Mouse (Mus musculus) spleen, embryonic (tissue): ENCODE data around the gene Rcsd1.

Source experiments
- CTCF ChIA-PET: fragments of 350-600 bp; sonication (Branson Sonifier 250); formaldehyde crosslinking; loops from one replicate; lab custom pipeline; 2022; lab: Charles Lee

The Rcsd1 gene

GRCm38 (mm10) chr1:165666944-165667343 lies 42.6 kb downstream of the Rcsd1 start:
- CTCF ChIA-PET = no interaction called here

GRCm38 (mm10) chr1:165665758-165666157 lies 43.8 kb downstream of the Rcsd1 start:
- CTCF ChIA-PET = no interaction called here

- CTCF ChIA-PET = interaction anchor here (0.6 kb wide), 2 partner anchors 54 to 77 kb away, joined by 3 read pairs; no protein-coding TSS in a partner anchor
Measured at GRCm38 (mm10) chr1:165663277-165663676, 46.3 kb downstream of the Rcsd1 start.

- CTCF ChIA-PET = interaction anchor here (0.6 kb wide), 1 partner anchor 55 kb away, joined by 3 read pairs; no protein-coding TSS in a partner anchor
Measured at GRCm38 (mm10) chr1:165662426-165663192, 46.9 kb downstream of the Rcsd1 start.

- CTCF ChIA-PET = interaction anchor here (0.5 to 0.8 kb wide), 3 partner anchors 33 to 355 kb away, joined by 3 to 7 read pairs (median 3); no protein-coding TSS in a partner anchor
Measured at GRCm38 (mm10) chr1:165661725-165662124, 47.8 kb downstream of the Rcsd1 start.

GRCm38 (mm10) chr1:165661191-165661590 lies 48.4 kb downstream of the Rcsd1 start:
- CTCF ChIA-PET = interaction anchor here (0.6 to 0.8 kb wide), 2 partner anchors 75 to 356 kb away, joined by 3 to 7 read pairs; no protein-coding TSS in a partner anchor

GRCm38 (mm10) chr1:165660774-165661173 lies 48.8 kb downstream of the Rcsd1 start:
- CTCF ChIA-PET = interaction anchor here (0.9 kb wide), 1 partner anchor 75 kb away, joined by 3 read pairs; no protein-coding TSS in a partner anchor

- CTCF ChIA-PET = interaction anchor here (0.6 kb wide), 3 partner anchors 10 to 190 kb away, joined by 3 read pairs; no protein-coding TSS in a partner anchor
Measured at GRCm38 (mm10) chr1:165658602-165659001, 51.0 kb downstream of the Rcsd1 start.

- CTCF ChIA-PET = interaction anchor here (1.2 to 1.5 kb wide), 2 partner anchors 10 to 14 kb away, joined by 3 to 4 read pairs; no protein-coding TSS in a partner anchor
Measured at GRCm38 (mm10) chr1:165655482-165655881, 54.1 kb downstream of the Rcsd1 start.

- CTCF ChIA-PET = interaction anchor here (0.6 to 1.5 kb wide), 3 partner anchors 9 to 80 kb away, joined by 3 to 4 read pairs (median 3); no protein-coding TSS in a partner anchor
Measured at GRCm38 (mm10) chr1:165655022-165655421, 54.5 kb downstream of the Rcsd1 start.

- CTCF ChIA-PET = no interaction called here
Measured at GRCm38 (mm10) chr1:165653126-165653885, 56.3 kb downstream of the Rcsd1 start.

GRCm38 (mm10) chr1:165652507-165652906 lies 57.0 kb downstream of the Rcsd1 start:
- CTCF ChIA-PET = interaction anchor here (0.6 kb wide), 1 partner anchor 223 kb away, joined by 6 read pairs; no protein-coding TSS in a partner anchor

GRCm38 (mm10) chr1:165651158-165651557 lies 58.4 kb downstream of the Rcsd1 start:
- CTCF ChIA-PET = interaction anchor here (1.0 kb wide), 1 partner anchor 49 kb away, joined by 4 read pairs; no protein-coding TSS in a partner anchor

- CTCF ChIA-PET = interaction anchor here (0.7 kb wide), 2 partner anchors 13 to 132 kb away, joined by 3 to 4 read pairs; no protein-coding TSS in a partner anchor
Measured at GRCm38 (mm10) chr1:165645102-165645501, 64.5 kb downstream of the Rcsd1 start.

GRCm38 (mm10) chr1:165643735-165644134 lies 65.8 kb downstream of the Rcsd1 start:
- CTCF ChIA-PET = interaction anchor here (0.6 kb wide), 1 partner anchor 54 kb away, joined by 9 read pairs; no protein-coding TSS in a partner anchor

- CTCF ChIA-PET = interaction anchor here (0.6 kb wide), 1 partner anchor 54 kb away, joined by 9 read pairs; no protein-coding TSS in a partner anchor
Measured at GRCm38 (mm10) chr1:165642780-165643311, 66.7 kb downstream of the Rcsd1 start.

- CTCF ChIA-PET = interaction anchor here (0.6 to 1.4 kb wide), 5 partner anchors 11 to 360 kb away, joined by 3 read pairs; no protein-coding TSS in a partner anchor
Measured at GRCm38 (mm10) chr1:165641786-165642771, 67.5 kb downstream of the Rcsd1 start.

- CTCF ChIA-PET = interaction anchor here (0.6 to 1.4 kb wide), 5 partner anchors 10 to 360 kb away, joined by 3 read pairs; no protein-coding TSS in a partner anchor
Measured at GRCm38 (mm10) chr1:165641271-165641771, 68.2 kb downstream of the Rcsd1 start.

- CTCF ChIA-PET = no interaction called here
Measured at GRCm38 (mm10) chr1:165636289-165636688, 73.3 kb downstream of the Rcsd1 start.
